Comparison of ENCODE assay signal across 9 mouse cellular contexts in the genomic region with DNA sequence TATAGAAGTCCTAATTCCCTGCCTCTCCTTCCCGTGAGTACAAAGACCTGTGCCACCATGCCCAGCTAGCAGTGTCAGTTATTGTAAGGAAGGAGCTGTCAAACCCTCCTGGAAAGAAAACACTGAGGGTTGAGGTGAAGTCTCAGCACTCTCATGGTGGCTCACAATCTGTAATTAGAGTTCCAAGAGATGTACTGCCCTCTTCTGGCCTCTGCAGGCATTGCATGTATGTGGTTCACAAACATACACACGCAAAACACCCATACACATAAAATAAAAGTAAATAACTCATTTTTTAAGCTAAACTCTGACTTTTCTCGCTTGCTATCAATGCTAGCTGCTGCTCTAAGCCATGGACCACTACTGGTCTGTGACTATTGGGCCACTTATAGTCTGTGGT. TPM values are rescaled to one million over a fixed set of nuclear protein-coding genes. Genes with fewer than 3 reads are reported as not detected.
A peak's percentile ranks its signal among the peaks of the same experiment; 100 is the strongest.
DNase-seq lines count a peak whose midpoint lies in the region; ATAC-seq and TF ChIP-seq lines count a peak whose summit lies in the region.
"Had no signal": no experiment of that assay in that cellular context is flagged by ENCODE, and none has a peak within 500 bp of the region (broad histone marks: within the 10 kb centered on the region; RNA-seq: fewer than 3 reads in every experiment).

No protein-coding gene starts in this region.

- peaks cover 15% of the 10 kb centered on the region for H3K36me3 ChIP-seq in midbrain, embryonic 14.5 days (ENCODE audit: control insufficient read depth, insufficient read depth, low read length)
- peaks cover 29% of the 10 kb centered on the region for H3K36me3 ChIP-seq in midbrain, embryonic 13.5 days
- peaks cover 11% of the 10 kb centered on the region; the same call in 1 of the 2 replicates for H3K36me3 ChIP-seq in hindbrain, postnatal 0 days (ENCODE audit: insufficient read depth, low read length)
- H3K36me3 ChIP-seq: stomach, embryonic 15.5 days had no signal

- 48% methylated on average over 3 of the region's 3 CpGs for WGBS in midbrain, embryonic 14.5 days
- WGBS in midbrain, embryonic 13.5 days: 51% methylated on average over 3 of the region's 3 CpGs
- WGBS in hindbrain, postnatal 0 days: 48% methylated on average over 3 of the region's 3 CpGs

- H3K4me2 ChIP-seq in midbrain, embryonic 14.5 days (ENCODE audit: low read length): no peak overlapping the region
- no peak overlapping the region for H3K4me2 ChIP-seq in midbrain, embryonic 13.5 days (replicated peaks)
- H3K4me2 ChIP-seq in hindbrain, postnatal 0 days (ENCODE audit: low read depth, low read length): no peak overlapping the region
- H3K4me2 ChIP-seq: stomach, embryonic 15.5 days had no signal

- no peak overlapping the region for H3K4me3 ChIP-seq in midbrain, embryonic 14.5 days (replicated peaks; ENCODE audit: low read depth, low read length)
- H3K4me3 ChIP-seq in midbrain, embryonic 13.5 days (replicated peaks): no peak overlapping the region
- H3K4me3 ChIP-seq in hindbrain, postnatal 0 days (ENCODE audit: low read length): no peak overlapping the region
- H3K4me3 ChIP-seq: stomach, embryonic 15.5 days had no signal

- H3K4me1 ChIP-seq in midbrain, embryonic 14.5 days (ENCODE audit: control insufficient read depth, insufficient read depth, low read length): no peaks in the 10 kb centered on the region
- no peaks in the 10 kb centered on the region for H3K4me1 ChIP-seq in midbrain, embryonic 13.5 days (replicated peaks)
- no peaks in the 10 kb centered on the region for H3K4me1 ChIP-seq in hindbrain, postnatal 0 days (ENCODE audit: insufficient read depth, low read length)
- H3K4me1 ChIP-seq: stomach, embryonic 15.5 days had no signal

- no peaks in the 10 kb centered on the region for H3K9me3 ChIP-seq in midbrain, embryonic 14.5 days (ENCODE audit: control insufficient read depth, low read length)
- no peaks in the 10 kb centered on the region for H3K9me3 ChIP-seq in midbrain, embryonic 13.5 days
- H3K9me3 ChIP-seq in hindbrain, postnatal 0 days (ENCODE audit: low read length): no peaks in the 10 kb centered on the region
- H3K9me3 ChIP-seq: stomach, embryonic 15.5 days had no signal

- TF ChIP-seq CTCF in hindbrain, postnatal 0 days (IDR thresholded peaks at IDR 0.05; ENCODE audit: low read depth): peak; percentile 74

- DNase-seq in cerebellum, postnatal 10 days: peak; percentile 52 to 72
- no peak for DNase-seq in cerebellum, adult 8-10 months
- DNase-seq in midbrain, embryonic 14.5 days: peak; percentile 67
- DNase-seq in c-Kit-positive CD71-negative TER-119-negative erythroid progenitor cells, embryonic 14.5 days (ENCODE audit: low read depth): peak; percentile 47
- peak; percentile 66 for DNase-seq in hindbrain, postnatal 0 days (ENCODE audit: low spot score)
- DNase-seq in urinary bladder, adult 2 months (ENCODE audit: low spot score): no peak

- H3K9ac ChIP-seq in midbrain, embryonic 14.5 days (replicated peaks; ENCODE audit: low read length): no peak overlapping the region
- no peak overlapping the region for H3K9ac ChIP-seq in midbrain, embryonic 13.5 days (replicated peaks)
- no peak overlapping the region for H3K9ac ChIP-seq in hindbrain, postnatal 0 days (replicated peaks; ENCODE audit: low read length)
- H3K9ac ChIP-seq: stomach, embryonic 15.5 days had no signal

- H3K27me3 ChIP-seq in midbrain, embryonic 14.5 days (ENCODE audit: control insufficient read depth, insufficient read depth, low read length): no peaks in the 10 kb centered on the region
- no peaks in the 10 kb centered on the region for H3K27me3 ChIP-seq in midbrain, embryonic 13.5 days
- H3K27me3 ChIP-seq in hindbrain, postnatal 0 days (ENCODE audit: insufficient read depth, low read length): no peaks in the 10 kb centered on the region
- H3K27me3 ChIP-seq: stomach, embryonic 15.5 days had no signal

- H3K27ac ChIP-seq in midbrain, embryonic 14.5 days (replicated peaks; ENCODE audit: low read depth, low read length): no peak overlapping the region
- no peak overlapping the region for H3K27ac ChIP-seq in midbrain, embryonic 13.5 days
- H3K27ac ChIP-seq in hindbrain, postnatal 0 days: no peak overlapping the region
- H3K27ac ChIP-seq: stomach, embryonic 15.5 days had no signal

- ATAC-seq in midbrain, embryonic 14.5 days (ENCODE audit: low FRiP score, low TSS enrichment): no peak
- no peak for ATAC-seq in midbrain, embryonic 13.5 days
- ATAC-seq in hindbrain, postnatal 0 days: no peak
- peak; percentile 64 for ATAC-seq in monocyte, adult 5-6 weeks (replicated peaks; ENCODE audit: insufficient number of reproducible peaks, low FRiP score, low TSS enrichment, poor library complexity, severe bottlenecking)

RNA-seq across cellular contexts. Expression of a gene that starts 11.4 kb away (rescaled TPM):
- polyA plus RNA-seq in midbrain, embryonic 14.5 days (2014; fragmentation: Nextera tagmentation; extraction: Ambion mirVana): 96.0 and 102 TPM in 2 replicates
- 90.7 and 100 TPM in 2 replicates for polyA plus RNA-seq in midbrain, embryonic 13.5 days (2015; fragmentation: Nextera tagmentation; extraction: Ambion mirVana)
- 109 and 127 TPM in 2 replicates for total RNA-seq in hindbrain, postnatal 0 days (2014; rRNA removed)
- polyA plus RNA-seq in hindbrain, postnatal 0 days (2015; fragmentation: Nextera tagmentation; extraction: Ambion mirVana): 104 and 105 TPM in 2 replicates
- 19.5 to 23.4 TPM (median 20.7 TPM) in 3 replicates for total RNA-seq in monocyte, adult 5-6 weeks (2017)
- 57.6 and 72.1 TPM in 2 replicates for polyA plus RNA-seq in urinary bladder, adult 2 months (2012; rRNA removed)

RNA-seq across cellular contexts. Expression of a gene that starts 36.0 kb away (rescaled TPM):
- 5.7 and 6.0 TPM in 2 replicates for polyA plus RNA-seq in midbrain, embryonic 14.5 days (2014; fragmentation: Nextera tagmentation; extraction: Ambion mirVana)
- polyA plus RNA-seq in midbrain, embryonic 13.5 days (2015; fragmentation: Nextera tagmentation; extraction: Ambion mirVana): 6.0 and 6.8 TPM in 2 replicates
- total RNA-seq in hindbrain, postnatal 0 days (2014; rRNA removed): 6.6 and 9.3 TPM in 2 replicates
- polyA plus RNA-seq in hindbrain, postnatal 0 days (2015; fragmentation: Nextera tagmentation; extraction: Ambion mirVana): 3.7 and 4.9 TPM in 2 replicates
- total RNA-seq in monocyte, adult 5-6 weeks (2017): not detected in 3 replicates
- polyA plus RNA-seq in urinary bladder, adult 2 months (2012; rRNA removed): 2.4 and 4.0 TPM in 2 replicates

RNA-seq across cellular contexts. Expression of a gene that starts 43.9 kb away (rescaled TPM):
- polyA plus RNA-seq in midbrain, embryonic 14.5 days (2014; fragmentation: Nextera tagmentation; extraction: Ambion mirVana): 1.2 and 2.5 TPM in 2 replicates
- 1.6 and 2.1 TPM in 2 replicates for polyA plus RNA-seq in midbrain, embryonic 13.5 days (2015; fragmentation: Nextera tagmentation; extraction: Ambion mirVana)
- 0.58 and 0.83 TPM in 2 replicates for total RNA-seq in hindbrain, postnatal 0 days (2014; rRNA removed)
- polyA plus RNA-seq in hindbrain, postnatal 0 days (2015; fragmentation: Nextera tagmentation; extraction: Ambion mirVana): 0.54 TPM in 1 of 2 replicates, not detected in the other
- not detected in 3 replicates for total RNA-seq in monocyte, adult 5-6 weeks (2017)
- 1.8 and 3.5 TPM in 2 replicates for polyA plus RNA-seq in urinary bladder, adult 2 months (2012; rRNA removed)

RNA-seq across cellular contexts. Expression of a gene that starts 44.6 kb away (rescaled TPM):
- 8.7 and 12.2 TPM in 2 replicates for polyA plus RNA-seq in midbrain, embryonic 14.5 days (2014; fragmentation: Nextera tagmentation; extraction: Ambion mirVana)
- 10.4 and 10.7 TPM in 2 replicates for polyA plus RNA-seq in midbrain, embryonic 13.5 days (2015; fragmentation: Nextera tagmentation; extraction: Ambion mirVana)
- 3.5 and 6.2 TPM in 2 replicates for total RNA-seq in hindbrain, postnatal 0 days (2014; rRNA removed)
- 4.3 and 4.9 TPM in 2 replicates for polyA plus RNA-seq in hindbrain, postnatal 0 days (2015; fragmentation: Nextera tagmentation; extraction: Ambion mirVana)
- 22.8 to 45.3 TPM (median 26.3 TPM) in 3 replicates for total RNA-seq in monocyte, adult 5-6 weeks (2017)
- 15.3 and 25.0 TPM in 2 replicates for polyA plus RNA-seq in urinary bladder, adult 2 months (2012; rRNA removed)

Comparison
In these comparisons a context has a peak if more than half of its experiments do, and no peak if none do; other contexts are left out.
1. DNase-seq: peak in cerebellum, postnatal 10 days (2 of 2), midbrain, embryonic 14.5 days (single experiment), c-Kit-positive CD71-negative TER-119-negative erythroid progenitor cells, embryonic 14.5 days (single experiment) and hindbrain, postnatal 0 days (single experiment); none in cerebellum, adult 8-10 months (single experiment) and urinary bladder, adult 2 months (single experiment).